Mouse (Mus musculus): ENCODE data around the gene Sppl2c.

- TF ChIP-seq GATA1 (IDR thresholded peaks at IDR 0.05; ENCODE audit: low read depth, low read length) (no peak), EP300 (IDR thresholded peaks at IDR 0.05; ENCODE audit: low read depth in 1 of 2, low read length in 2 of 2) (no peak), E2F4 (IDR thresholded peaks at IDR 0.05; ENCODE audit: borderline replicate concordance, low read depth, low read length) (no peak), POLR2A (IDR thresholded peaks at IDR 0.05; ENCODE audit: control insufficient read depth in 1 of 2, insufficient read depth in 1 of 2, low read depth in 1 of 2, low read length in 2 of 2, poor library complexity in 1 of 2) (no peak), POLR2AphosphoS5 (IDR thresholded peaks at IDR 0.05; ENCODE audit: borderline replicate concordance, low read depth, low read length) (no peak), ETS1 (IDR thresholded peaks at IDR 0.05; ENCODE audit: low read depth, low read length) (no peak), UBTF (IDR thresholded peaks at IDR 0.05; ENCODE audit: borderline replicate concordance, insufficient read depth, low read depth, low read length) (no peak)
Observed at GRCm38 (mm10) chr11:104218075-104218474, 31.9 kb downstream of the Sppl2c start.

Data from MEL (cell line).